Mouse (Mus musculus): Measurements from ENCODE around the gene Cd300ld2. TPM values are rescaled to one million over a fixed set of nuclear protein-coding genes. Genes with fewer than 3 reads are reported as not detected.

Cd300ld2 gene
- polyA plus RNA-seq, 1 experiment from 2014 or later = not detected

GRCm38 (mm10) chr11:114960369-114960768, 55.6 kb downstream of the Cd300ld2 start:
- Histone ChIP-seq H3K9ac (ENCODE audit: low read length) (no peak overlapping the region), H3K27ac (replicated peaks) (no peak overlapping the region), H3K4me3 (ENCODE audit: low read depth, low read length) (no peak overlapping the region), H3K27me3 (ENCODE audit: control insufficient read depth, insufficient read depth, low read length) (no peaks in the 10 kb centered on the region), H3K9me3 (ENCODE audit: control insufficient read depth, low read length) (no peaks in the 10 kb centered on the region), H3K36me3 (ENCODE audit: control insufficient read depth, insufficient read depth, low read length) (no peaks in the 10 kb centered on the region), H3K4me2 (replicated peaks; ENCODE audit: low read depth) (no peak overlapping the region), H3K4me1 (replicated peaks; ENCODE audit: control insufficient read depth, insufficient read depth) (no peaks in the 10 kb centered on the region)
- ATAC-seq (ENCODE audit: low FRiP score, low TSS enrichment) (no peak), DNase-seq (ENCODE audit: low spot score) (peak; percentile 10)
- 50% methylated on average over 1 of the region's 1 CpGs for WGBS
- TF ChIP-seq CTCF (IDR thresholded peaks at IDR 0.05; ENCODE audit: low read depth) (no peak), EP300 (optimal IDR thresholded peaks at IDR 0.05) (no peak)

Other genes starting within 250 kb of the Cd300ld2 start
- gene Btbd17, start 220.2 kb downstream of the Cd300ld2 start, polyA plus RNA-seq (2015; fragmentation: Nextera tagmentation; extraction: Ambion mirVana) = 0.44 and 0.74 TPM in 2 replicates
- 0.08 TPM in 1 of 2 replicates, not detected in the other for gene Gpr142, start 217.3 kb downstream of the Cd300ld2 start, polyA plus RNA-seq (2015; fragmentation: Nextera tagmentation; extraction: Ambion mirVana)
- gene Gprc5c, start 165.0 kb downstream of the Cd300ld2 start, polyA plus RNA-seq (2015; fragmentation: Nextera tagmentation; extraction: Ambion mirVana) = 10.8 and 11.2 TPM in 2 replicates
- 1.5 and 2.1 TPM in 2 replicates for gene Cd300a, start 126.2 kb downstream of the Cd300ld2 start, polyA plus RNA-seq (2015; fragmentation: Nextera tagmentation; extraction: Ambion mirVana)
- 0.12 TPM in 2 replicates for gene Cd300lb, start 81.8 kb downstream of the Cd300ld2 start, polyA plus RNA-seq (2015; fragmentation: Nextera tagmentation; extraction: Ambion mirVana)
- gene Cd300c, start 47.0 kb downstream of the Cd300ld2 start, polyA plus RNA-seq (2015; fragmentation: Nextera tagmentation; extraction: Ambion mirVana) = not detected in 2 replicates
- gene Cd300ld, start 26.3 kb downstream of the Cd300ld2 start, polyA plus RNA-seq (2015; fragmentation: Nextera tagmentation; extraction: Ambion mirVana) = 0.10 and 0.17 TPM in 2 replicates
- gene Cd300c2, start 14.3 kb downstream of the Cd300ld2 start, polyA plus RNA-seq (2015; fragmentation: Nextera tagmentation; extraction: Ambion mirVana) = 3.2 and 4.1 TPM in 2 replicates
- gene Cd300ld4, start 10.8 kb upstream of the Cd300ld2 start, polyA plus RNA-seq (2015; fragmentation: Nextera tagmentation; extraction: Ambion mirVana) = not detected in 2 replicates
- not detected in 2 replicates for gene Cd300ld5, start 21.6 kb upstream of the Cd300ld2 start, polyA plus RNA-seq (2015; fragmentation: Nextera tagmentation; extraction: Ambion mirVana)
- gene Cd300ld3, start 32.2 kb upstream of the Cd300ld2 start, polyA plus RNA-seq (2015; fragmentation: Nextera tagmentation; extraction: Ambion mirVana) = not detected in 2 replicates
- 0.07 TPM in 1 of 2 replicates, not detected in the other for gene Cd300e, start 46.0 kb upstream of the Cd300ld2 start, polyA plus RNA-seq (2015; fragmentation: Nextera tagmentation; extraction: Ambion mirVana)
- gene Rab37, start 75.2 kb upstream of the Cd300ld2 start, polyA plus RNA-seq (2015; fragmentation: Nextera tagmentation; extraction: Ambion mirVana) = 1.7 TPM in 2 replicates
- 0.36 and 0.47 TPM in 2 replicates for gene Cd300lf, start 117.8 kb upstream of the Cd300ld2 start, polyA plus RNA-seq (2015; fragmentation: Nextera tagmentation; extraction: Ambion mirVana)
- gene Slc9a3r1, start 147.1 kb upstream of the Cd300ld2 start, polyA plus RNA-seq (2015; fragmentation: Nextera tagmentation; extraction: Ambion mirVana) = 104 and 109 TPM in 2 replicates
- 6.3 and 8.2 TPM in 2 replicates for gene Tmem104, start 171.3 kb upstream of the Cd300ld2 start, polyA plus RNA-seq (2015; fragmentation: Nextera tagmentation; extraction: Ambion mirVana)
- gene Nat9, start 171.7 kb upstream of the Cd300ld2 start, polyA plus RNA-seq (2015; fragmentation: Nextera tagmentation; extraction: Ambion mirVana) = 17.7 and 18.1 TPM in 2 replicates

Measured in stomach, postnatal 0 days (tissue).